Mouse (Mus musculus) CH12.LX (cell line): ENCODE data around the gene Agrp.

Experiments used
- BHLHE40 ChIP-seq: IDR thresholded peaks from 2 replicates; pipeline ENCODE4 v1.6.1; 2011; ENCODE audit warnings: mild to moderate bottlenecking, low read depth, low read length, improper control_type of control experiment
- CHD1 ChIP-seq: IDR thresholded peaks from 2 replicates; pipeline ENCODE4 v1.6.1; 2012; ENCODE audit warnings: low read depth, low read length, improper control_type of control experiment, inconsistent platforms
- CHD2 ChIP-seq: IDR thresholded peaks from 2 replicates; pipeline ENCODE4 v1.6.1; 2011; ENCODE audit warnings: low read length, improper control_type of control experiment
- CTCF ChIP-seq, 2 experiments: IDR thresholded peaks in 1 of 2; conservative IDR thresholded peaks in 1 of 2; 2 replicates each; pipeline ENCODE4 v1.5.1; 2011 to 2012; ENCODE audit warnings: low read depth in 2 of 2, low read length in 2 of 2, improper control_type of control experiment in 1 of 2, inconsistent platforms in 1 of 2, mild to moderate bottlenecking in 1 of 2, moderate library complexity in 1 of 2
- JUN ChIP-seq: IDR thresholded peaks from 2 replicates; pipeline ENCODE4 v1.6.1; 2011; ENCODE audit warnings: low read depth, mild to moderate bottlenecking, low read length, improper control_type of control experiment, moderate library complexity; ENCODE audit not compliant: insufficient read depth
- JUND ChIP-seq: conservative IDR thresholded peaks from 2 replicates; pipeline ENCODE4 v1.6.1; 2011; ENCODE audit warnings: low read depth, low read length, improper control_type of control experiment
- MAFK ChIP-seq: IDR thresholded peaks from 2 replicates; pipeline ENCODE4 v1.6.1; 2011; ENCODE audit warnings: low read length, improper control_type of control experiment; ENCODE audit not compliant: insufficient replicate concordance
- SIN3A ChIP-seq: IDR thresholded peaks from 2 replicates; pipeline ENCODE4 v1.6.1; 2012; ENCODE audit warnings: low read length, improper control_type of control experiment, inconsistent platforms
- TCF12 ChIP-seq: IDR thresholded peaks from 2 replicates; pipeline ENCODE4 v1.6.1; 2014; ENCODE audit warnings: low read depth, mild to moderate bottlenecking, inconsistent platforms, low read length, improper control_type of control experiment

DNA sequence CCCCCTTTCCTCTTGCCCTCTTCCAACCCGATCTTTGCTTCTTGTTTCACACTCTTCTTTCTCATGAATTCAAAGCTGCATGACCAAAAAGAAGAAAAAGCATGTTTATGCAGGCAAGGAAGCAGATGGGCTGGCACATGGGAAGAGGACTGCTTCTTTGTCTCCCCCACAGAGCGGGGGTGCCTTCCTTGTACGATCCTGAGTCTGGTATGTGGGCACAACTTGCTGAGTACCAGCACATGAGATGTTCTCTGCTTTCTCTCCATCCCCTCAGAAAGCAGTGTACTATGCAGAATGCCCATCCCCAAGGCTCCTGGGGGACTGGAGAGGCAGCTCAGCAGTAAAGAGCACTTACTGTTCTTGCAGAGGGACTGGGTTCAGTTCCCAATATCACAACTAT lies 12.8 kb downstream of the Agrp start:
- TF ChIP-seq CHD2 = no peak
- no peak for TF ChIP-seq JUND
- no peak for TF ChIP-seq MAFK
- no peak for TF ChIP-seq CTCF (conservative IDR thresholded peaks at IDR 0.05 in 1 of 2, IDR thresholded peaks at IDR 0.05 in 1 of 2; ENCODE audit: low read depth in 2 of 2, low read length in 2 of 2)
- no peak for TF ChIP-seq JUN
- TF ChIP-seq CHD1 = no peak
- no peak for TF ChIP-seq BHLHE40
- TF ChIP-seq SIN3A = no peak
- TF ChIP-seq TCF12 = no peak
